Mouse (Mus musculus): Measurements from ENCODE around the gene Klf13. TPM values are rescaled to one million over a fixed set of nuclear protein-coding genes. Genes with fewer than 3 reads are reported as not detected.

Klf13 gene
- total and polyA plus RNA-seq, 3 experiments, result 1.7 to 9.7 (median 3.7) TPM

- in situ Hi-C loops (cut with MboI; ENCODE audit: low pct_ligation_motif_present, low pct_unique_long_range_greater_than_20kb, low sequenced_read_pairs), result no loop called here
- Histone ChIP-seq H3K4me2 (ENCODE audit: insufficient read depth, low read depth, poor library complexity, severe bottlenecking) (peak overlapping the region; percentile 64), H3K27me3 (replicated peaks) (no peaks in the 10 kb centered on the region), H3K9ac (ENCODE audit: insufficient read depth, low read depth) (0 out of 2 replicates have a peak overlapping the region, but pooled peaks have one; percentile 15), H3K79me2 (replicated peaks; ENCODE audit: control insufficient read depth, extremely low read depth, insufficient read depth, poor library complexity, severe bottlenecking) (no peaks in the 10 kb centered on the region; the same call in none of the 2 replicates), H3K4me3 (replicated peaks in 1 of 3; ENCODE audit: low read depth in 2 of 3, low read length in 2 of 3, poor library complexity in 1 of 3) (no peak overlapping the region), H3K27ac (ENCODE audit: insufficient read depth, low read depth) (no peak overlapping the region), H3K36me3 (replicated peaks in 1 of 2; ENCODE audit: control insufficient read depth in 1 of 2, insufficient read depth in 1 of 2, low read length in 1 of 2) (peaks cover 0 to 17% of the 10 kb centered on the region in 2 experiments), H3K9me3 (replicated peaks; ENCODE audit: low read length) (no peaks in the 10 kb centered on the region), H3K4me1 (ENCODE audit: control insufficient read depth in 1 of 2, insufficient read depth in 2 of 2) (peaks cover 13 to 41% of the 10 kb centered on the region in 2 experiments)
- dilution Hi-C loops (cut with MboI; ENCODE audit: extremely low pct_ligation_motif_present, extremely low pct_unique_long_range_greater_than_20kb, low sequenced_read_pairs), result no loop called here
- DNase-seq (ENCODE audit: extremely low read depth), result no peak
- TF ChIP-seq POLR2A (IDR thresholded peaks at IDR 0.05; ENCODE audit: low read depth, low read length), result no peak
- TF ChIP-seq MXI1 (IDR thresholded peaks at IDR 0.05; ENCODE audit: low read depth, low read length), result no peak
- TF ChIP-seq SIN3A (IDR thresholded peaks at IDR 0.05; ENCODE audit: low read length), result no peak
Measured at GRCm38 (mm10) chr7:63897655-63898054, 41.1 kb downstream of the Klf13 start.

GRCm38 (mm10) chr7:63896968-63897468, 41.7 kb downstream of the Klf13 start:
- in situ Hi-C loops (cut with MboI; ENCODE audit: low pct_ligation_motif_present, low pct_unique_long_range_greater_than_20kb, low sequenced_read_pairs), result no loop called here
- H3K4me1 ChIP-seq (ENCODE audit: control insufficient read depth in 1 of 2, insufficient read depth in 2 of 2), result peaks cover 13 to 41% of the 10 kb centered on the region in 2 experiments
- no peaks in the 10 kb centered on the region for H3K9me3 ChIP-seq (replicated peaks; ENCODE audit: low read length)
- TF ChIP-seq UBTF (IDR thresholded peaks at IDR 0.05; ENCODE audit: low read depth, low read length) (no peak), JUND (conservative IDR thresholded peaks at IDR 0.05; ENCODE audit: low read depth, low read length) (no peak), GABPA (IDR thresholded peaks at IDR 0.05; ENCODE audit: insufficient replicate concordance, low read depth, low read length) (no peak), ZKSCAN1 (IDR thresholded peaks at IDR 0.05; ENCODE audit: borderline replicate concordance, low read depth, low read length) (no peak), USF2 (conservative IDR thresholded peaks at IDR 0.05; ENCODE audit: low read depth, low read length) (no peak), ZMIZ1 (IDR thresholded peaks at IDR 0.05; ENCODE audit: low read depth, low read length) (0 out of 2 replicates have a peak, but pooled peaks have one; percentile 48), EP300 (IDR thresholded peaks at IDR 0.05; ENCODE audit: low read length) (no peak), MAZ (IDR thresholded peaks at IDR 0.05; ENCODE audit: low read depth, low read length) (no peak; the same call in 1 of the 2 replicates), ETS1 (conservative IDR thresholded peaks at IDR 0.05; ENCODE audit: low read depth, low read length) (peak; percentile 32), SMC3 (IDR thresholded peaks at IDR 0.05; ENCODE audit: low read depth, low read length) (no peak; the same call in 1 of the 2 replicates), MEF2A (IDR thresholded peaks at IDR 0.05; ENCODE audit: borderline replicate concordance, low read depth, low read length) (no peak), CTCF (conservative IDR thresholded peaks at IDR 0.05 in 1 of 2, IDR thresholded peaks at IDR 0.05 in 1 of 2; ENCODE audit: low read depth in 2 of 2, low read length in 2 of 2) (peak in 1 of 2 experiments; percentile 58; a peak in 2 of 4 replicates), MAFK (IDR thresholded peaks at IDR 0.05; ENCODE audit: insufficient replicate concordance, low read length) (no peak), TBP (conservative IDR thresholded peaks at IDR 0.05; ENCODE audit: low read depth, low read length) (no peak), NELFE (IDR thresholded peaks at IDR 0.05; ENCODE audit: low read depth, low read length) (peak; percentile 50), E2F4 (IDR thresholded peaks at IDR 0.05; ENCODE audit: insufficient replicate concordance, low read depth, low read length) (peak; percentile 64; the same call in 1 of the 2 replicates), MXI1 (IDR thresholded peaks at IDR 0.05; ENCODE audit: low read depth, low read length) (peak; percentile 81), IRF4 (IDR thresholded peaks at IDR 0.05; ENCODE audit: low read depth, low read length) (no peak; the same call in 1 of the 2 replicates), MYC (IDR thresholded peaks at IDR 0.05; ENCODE audit: low read depth, low read length) (peak; percentile 62; the same call in 1 of the 2 replicates), JUN (IDR thresholded peaks at IDR 0.05; ENCODE audit: insufficient read depth, low read depth, low read length) (no peak), USF1 (IDR thresholded peaks at IDR 0.05; ENCODE audit: low read depth, low read length) (no peak), CHD1 (IDR thresholded peaks at IDR 0.05; ENCODE audit: low read depth, low read length) (no peak), BHLHE40 (IDR thresholded peaks at IDR 0.05; ENCODE audit: low read depth, low read length) (0 out of 2 replicates have a peak, but pooled peaks have one; percentile 8), MAX (IDR thresholded peaks at IDR 0.05; ENCODE audit: low read length) (peak; percentile 83), NRF1 (IDR thresholded peaks at IDR 0.05; ENCODE audit: low read depth, low read length) (no peak), PAX5 (IDR thresholded peaks at IDR 0.05; ENCODE audit: low read length) (no peak), POLR2A (IDR thresholded peaks at IDR 0.05; ENCODE audit: low read depth, low read length) (peak; percentile 51), ZC3H11A (IDR thresholded peaks at IDR 0.05; ENCODE audit: low read depth, low read length) (no peak), RAD21 (IDR thresholded peaks at IDR 0.05; ENCODE audit: low read depth, low read length) (peak; percentile 21), POLR2AphosphoS2 (IDR thresholded peaks at IDR 0.05; ENCODE audit: low read depth, low read length) (no peak), SIN3A (IDR thresholded peaks at IDR 0.05; ENCODE audit: low read length) (no peak; the same call in 1 of the 2 replicates)

More at GRCm38 (mm10) chr7:63896968-63897468, 41.7 kb downstream of the Klf13 start:
- Histone ChIP-seq H3K9ac (ENCODE audit: insufficient read depth, low read depth) (peak overlapping the region; percentile 15; the same call in 1 of the 2 replicates), H3K4me2 (ENCODE audit: insufficient read depth, low read depth, poor library complexity, severe bottlenecking) (peak overlapping the region; percentile 64), H3K27me3 (replicated peaks) (no peaks in the 10 kb centered on the region), H3K79me2 (replicated peaks; ENCODE audit: control insufficient read depth, extremely low read depth, insufficient read depth, poor library complexity, severe bottlenecking) (no peaks in the 10 kb centered on the region; the same call in none of the 2 replicates), H3K27ac (ENCODE audit: insufficient read depth, low read depth) (peak overlapping the region; percentile 74; the same call in 1 of the 2 replicates), H3K36me3 (replicated peaks in 1 of 2; ENCODE audit: control insufficient read depth in 1 of 2, insufficient read depth in 1 of 2, low read length in 1 of 2) (peaks cover 0 to 17% of the 10 kb centered on the region in 2 experiments), H3K4me3 (replicated peaks in 1 of 3; ENCODE audit: low read depth in 2 of 3, low read length in 2 of 3, poor library complexity in 1 of 3) (peak overlapping the region; percentile 36 to 57 (median 52))
- DNase-seq (ENCODE audit: extremely low read depth), result peak; percentile 77
- dilution Hi-C loops (cut with MboI; ENCODE audit: extremely low pct_ligation_motif_present, extremely low pct_unique_long_range_greater_than_20kb, low sequenced_read_pairs), result no loop called here

Measured in CH12.LX (cell line).